Mouse (Mus musculus) G1E (cell line): Measurements from ENCODE around the gene Atg10.

Source experiments
- CTCF ChIP-seq: IDR thresholded peaks from 2 replicates; pipeline ENCODE4 v1.5.1; 2012; ENCODE audit warnings: low read depth, low read length, inconsistent platforms, mixed read lengths
- GATA1 ChIP-seq: IDR thresholded peaks from 2 replicates; pipeline ENCODE4 v1.6.1; 2012; ENCODE audit warnings: borderline replicate concordance, low read length, inconsistent platforms, mixed read lengths
- POLR2AphosphoS5 ChIP-seq: IDR thresholded peaks from 2 replicates; pipeline ENCODE4 v1.6.1; 2012; ENCODE audit warnings: low read depth, low read length, inconsistent platforms; ENCODE audit not compliant: insufficient replicate concordance
- TAL1 ChIP-seq: conservative IDR thresholded peaks from 2 replicates; pipeline ENCODE4 v1.6.1; 2012; ENCODE audit warnings: low read depth, low read length, inconsistent platforms, mixed read lengths

- TF ChIP-seq CTCF (no peak), GATA1 (no peak), POLR2AphosphoS5 (no peak), TAL1 (no peak)
These were observed 228.6 kb downstream of the Atg10 start for GRCm38 (mm10) chr13:90995034-90995629.
